Mouse (Mus musculus): ENCODE measurements around the gene Nek8.

DNA sequence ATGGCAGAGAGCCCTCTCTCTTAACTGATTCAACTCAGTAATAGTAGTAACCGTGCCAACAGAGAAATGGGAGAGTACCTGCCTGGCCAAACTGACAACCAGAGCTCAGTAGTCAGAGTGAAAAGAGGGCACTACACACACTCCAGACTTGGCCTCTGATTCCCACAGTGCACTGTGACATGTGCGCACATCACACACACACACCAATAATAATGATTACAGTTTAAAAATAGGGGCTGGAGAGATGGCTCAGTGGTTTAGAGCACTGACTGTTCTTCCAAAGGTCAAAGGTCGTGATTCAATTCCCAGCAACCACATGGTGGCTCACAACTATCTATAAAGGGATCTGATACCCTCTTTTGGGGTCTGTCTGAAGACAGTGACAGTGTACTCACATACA lies 38.5 kb downstream of the Nek8 start:
- TF ChIP-seq EP300 (IDR thresholded peaks at IDR 0.05; ENCODE audit: low read depth) (no peak), CTCF (IDR thresholded peaks at IDR 0.05; ENCODE audit: low read depth) (no peak)

All from liver, postnatal 0 days (tissue).